Mouse (Mus musculus) heart, postnatal 0 days (tissue): ENCODE data around the gene Wfdc5.

Experiments used
- CTCF ChIP-seq: IDR thresholded peaks from 2 replicates; pipeline ENCODE4 v1.5.1; 2016; ENCODE audit warnings: antibody characterized with exemption, control low read depth, low read depth
- EP300 ChIP-seq: IDR thresholded peaks from 2 replicates; pipeline ENCODE4 v1.6.1; 2016; ENCODE audit warnings: antibody characterized with exemption, low read depth

DNA sequence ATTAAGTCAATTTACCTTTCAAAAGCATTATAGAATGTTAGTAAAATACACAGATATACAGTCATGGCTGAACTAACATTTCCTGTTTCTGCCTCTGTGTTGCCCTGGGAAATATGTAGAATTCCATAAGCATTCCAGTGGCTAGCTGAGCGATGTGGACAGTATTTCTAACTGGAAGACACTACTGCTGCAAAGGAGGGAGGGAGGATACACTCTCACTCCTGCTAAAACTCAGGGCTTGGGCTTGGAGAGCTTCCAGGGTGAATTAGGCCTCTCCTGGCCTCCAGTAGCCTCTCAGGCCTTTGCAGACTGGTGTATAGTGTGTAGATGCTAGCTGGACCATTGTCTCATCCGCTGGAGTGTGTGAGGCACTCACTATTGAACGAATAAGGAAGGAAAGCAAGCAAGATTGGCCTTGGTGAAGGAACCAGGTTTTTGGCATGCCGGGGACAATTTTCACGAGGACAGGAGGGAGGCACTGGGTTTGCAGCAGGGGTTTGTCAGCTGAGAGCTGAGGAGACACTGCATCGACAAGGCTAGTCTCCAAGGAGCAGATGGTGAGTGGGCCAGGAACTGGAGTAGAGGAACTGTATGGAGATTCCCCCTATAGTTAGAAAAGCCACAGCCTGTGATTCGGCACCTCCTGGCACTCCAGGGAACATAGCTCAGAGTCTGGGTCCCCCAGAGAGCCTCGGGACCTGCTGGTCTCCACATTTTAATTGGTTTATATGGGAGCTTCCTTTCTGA is 7.7 kb downstream of the Wfdc5 start:
- TF ChIP-seq CTCF (no peak), EP300 (no peak)
